Mouse (Mus musculus) lung, postnatal 10 days (tissue): Measurements from ENCODE around the gene Zfp821.
A peak's percentile ranks its signal among the peaks of the same experiment; 100 is the strongest.

Experiments
- DNase-seq: peaks from one replicate; pipeline ENCODE4 v3.0.0; 2021

Zfp821 gene

GRCm38 (mm10) chr8:109705320-109706075 lies at the start of gene Zfp821:
Gene Zfp821, plus strand, starts transcription at chr8:109705546.
- peak; percentile 95 for DNase-seq

GRCm38 (mm10) chr8:109656860-109657259 lies 48.5 kb upstream of the Zfp821 start:
- no peak for DNase-seq

DNA sequence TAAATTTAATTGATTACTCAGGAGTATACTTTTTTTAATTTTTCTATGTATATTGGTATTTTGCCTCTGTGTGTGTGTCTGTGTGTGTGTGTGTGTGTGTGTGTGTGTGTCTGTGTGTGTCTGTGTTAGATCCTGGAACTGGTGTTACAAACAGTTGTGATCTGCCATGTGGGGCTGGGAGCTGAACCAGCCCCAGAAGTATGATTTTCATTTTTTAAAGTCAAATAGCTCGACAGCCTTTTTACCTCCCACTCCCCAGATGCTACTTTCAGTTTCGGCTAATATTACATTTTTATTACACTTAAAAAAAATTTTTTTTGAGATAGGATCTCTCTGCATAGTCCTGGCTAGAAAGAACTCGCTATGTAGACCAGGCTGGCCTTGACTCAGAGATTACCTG lies 43.0 kb upstream of the Zfp821 start:
- DNase-seq, result no peak

DNA sequence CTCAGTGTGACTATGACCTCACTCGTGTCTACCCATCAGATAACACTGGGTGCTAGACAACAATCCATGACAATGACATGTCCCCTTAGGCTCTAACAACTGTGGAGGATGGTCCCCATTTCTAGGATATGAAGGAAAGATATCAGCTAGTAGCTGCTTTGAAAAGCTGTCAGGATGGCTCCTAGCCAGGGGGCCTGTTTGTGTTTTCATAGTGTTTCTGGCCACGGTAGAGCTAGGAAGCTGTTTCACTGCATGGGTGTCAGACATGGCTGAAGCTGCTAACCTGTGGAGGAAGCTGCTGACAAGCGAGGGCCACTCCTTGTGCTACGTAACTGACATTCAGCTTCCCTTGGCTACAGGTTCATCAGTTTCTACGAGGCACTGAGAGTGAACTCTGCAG lies 38.7 kb upstream of the Zfp821 start:
- no peak for DNase-seq

GRCm38 (mm10) chr8:109672656-109673055 lies 32.7 kb upstream of the Zfp821 start:
- no peak for DNase-seq

GRCm38 (mm10) chr8:109673596-109673995 lies 31.8 kb upstream of the Zfp821 start:
- DNase-seq, result no peak

DNA sequence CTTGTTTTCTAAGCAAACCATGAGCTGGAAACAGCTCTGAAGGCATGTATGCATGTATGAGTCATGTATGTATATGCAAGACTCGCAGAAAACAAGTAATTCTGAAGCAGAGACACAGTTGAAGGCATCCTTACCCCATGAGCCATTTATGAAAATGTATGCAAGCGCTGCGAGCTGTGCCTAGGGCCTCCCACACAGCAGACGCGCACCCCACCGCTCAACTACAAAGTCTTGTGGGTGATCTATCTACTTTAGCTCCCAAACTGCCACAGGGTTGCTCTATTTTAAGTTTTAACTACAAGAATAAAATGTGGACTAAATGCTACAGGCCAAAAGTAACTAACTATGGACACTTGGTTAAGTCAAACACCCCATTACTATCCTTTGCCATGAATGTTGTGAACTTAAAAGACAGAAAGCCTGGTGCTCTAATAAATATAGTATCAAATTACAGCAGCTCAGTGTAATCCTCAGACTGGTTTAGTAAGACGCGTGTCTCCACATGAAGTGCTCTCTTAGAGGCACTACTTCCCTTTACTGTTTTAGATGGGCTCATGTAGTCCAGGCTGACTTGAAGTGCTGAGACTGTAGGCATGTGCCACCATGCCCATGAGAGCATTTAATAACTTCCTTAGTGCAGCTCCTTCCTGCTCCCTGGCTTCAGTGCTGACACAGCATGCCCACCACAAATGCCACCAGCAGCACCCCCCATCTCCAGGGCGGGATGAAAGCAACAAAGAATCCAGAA lies 29.3 kb upstream of the Zfp821 start:
- no peak for DNase-seq

DNA sequence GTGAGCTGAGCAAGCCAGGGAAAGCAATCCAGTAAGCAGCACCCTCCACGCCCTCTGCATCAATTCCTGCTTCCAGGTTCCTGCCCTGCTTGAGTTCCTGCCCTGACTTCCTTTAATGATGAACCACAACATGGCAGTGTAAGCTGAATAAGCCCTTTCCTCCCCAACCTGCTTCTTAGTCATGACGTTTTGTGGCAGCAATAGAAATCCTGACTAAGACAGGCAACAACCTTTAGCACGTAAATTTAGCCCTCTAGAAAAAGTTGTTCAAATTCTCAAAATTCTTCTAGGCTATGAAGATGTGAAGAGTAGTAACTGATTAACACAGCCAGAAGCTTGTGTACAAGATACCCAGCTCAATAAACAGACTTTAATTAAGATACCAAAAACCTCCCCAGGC lies 23.8 kb upstream of the Zfp821 start:
- DNase-seq, result no peak

DNA sequence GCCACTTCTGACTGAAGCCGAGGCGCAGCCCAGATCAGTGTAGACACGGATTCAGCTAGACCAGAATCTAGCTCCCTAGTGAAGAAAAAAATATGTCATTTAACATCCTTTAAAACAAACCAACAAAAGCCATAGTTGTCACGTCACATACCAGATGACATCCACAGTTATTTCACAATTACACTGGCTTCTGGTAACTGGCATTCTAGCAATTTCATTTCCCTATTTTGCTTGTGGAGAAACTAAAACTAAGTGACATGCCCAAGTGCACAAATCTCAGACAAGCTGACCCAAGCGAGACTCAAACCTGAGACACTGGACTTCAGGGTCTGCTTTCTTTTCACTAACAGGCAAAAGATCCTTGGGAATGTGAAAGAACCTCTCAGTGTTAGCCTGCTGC lies 23.2 kb upstream of the Zfp821 start:
- no peak for DNase-seq

- no peak for DNase-seq
Observed at GRCm38 (mm10) chr8:109687248-109687647, 18.1 kb upstream of the Zfp821 start.

GRCm38 (mm10) chr8:109691769-109692168 lies 13.6 kb upstream of the Zfp821 start:
- DNase-seq, result peak; percentile 10

DNA sequence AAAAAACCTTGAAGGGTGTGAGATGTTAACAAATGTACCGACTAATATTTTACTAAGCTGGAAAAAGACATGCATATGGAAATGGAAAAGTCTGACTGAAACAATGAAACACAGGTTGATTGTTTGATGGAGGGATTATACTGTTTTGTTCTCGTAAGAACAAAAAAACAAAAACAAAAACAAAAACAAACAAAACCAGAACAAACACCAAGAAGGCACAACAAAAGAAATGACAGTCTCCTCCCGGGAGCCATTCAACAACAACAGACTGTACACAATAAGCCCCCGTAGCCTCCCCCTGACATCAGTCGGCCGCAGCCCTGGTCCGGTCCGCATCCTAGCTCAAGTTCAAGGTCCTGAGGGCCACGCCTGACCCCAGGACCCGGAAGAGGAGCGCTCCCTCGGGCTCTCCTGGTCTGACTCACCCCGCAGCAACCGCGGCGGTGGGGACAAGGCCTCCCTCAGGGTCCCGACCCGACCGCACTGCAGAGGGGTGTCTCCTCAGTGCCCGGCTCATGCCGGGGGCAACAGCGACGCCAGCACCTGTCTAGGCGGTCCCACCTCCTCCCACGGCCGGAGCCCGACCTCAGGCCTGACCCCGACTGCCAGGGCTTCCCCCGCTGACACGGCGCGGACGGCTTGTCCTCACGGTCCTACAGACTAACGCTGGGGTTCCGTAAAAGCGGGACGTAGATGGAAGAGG lies 12.8 kb upstream of the Zfp821 start:
- DNase-seq, result no peak

- peak; percentile 99 for DNase-seq
Observed at GRCm38 (mm10) chr8:109693146-109693900, 12.0 kb upstream of the Zfp821 start, which contains the start of gene Ist1. Gene Ist1, minus strand, starts transcription at chr8:109693260.

DNA sequence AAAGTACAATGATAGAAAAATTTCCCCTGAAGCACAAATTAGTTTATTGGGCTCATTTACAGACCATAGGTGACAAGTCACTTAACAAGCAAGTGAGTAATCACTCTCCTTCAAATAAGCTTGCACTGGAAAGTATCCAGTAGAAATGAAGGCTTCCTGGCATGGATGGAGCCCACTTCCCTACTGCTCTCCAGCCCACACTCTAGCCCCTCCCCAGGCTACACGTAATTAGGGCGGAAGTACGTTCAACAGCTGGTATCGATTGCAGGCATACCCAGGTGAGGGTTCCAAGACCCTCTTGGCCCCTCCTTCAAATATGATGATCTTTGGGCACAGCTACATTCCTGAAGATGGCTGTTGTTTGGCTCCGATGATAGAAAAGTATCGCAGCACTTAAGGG lies 11.2 kb upstream of the Zfp821 start:
- no peak for DNase-seq

DNA sequence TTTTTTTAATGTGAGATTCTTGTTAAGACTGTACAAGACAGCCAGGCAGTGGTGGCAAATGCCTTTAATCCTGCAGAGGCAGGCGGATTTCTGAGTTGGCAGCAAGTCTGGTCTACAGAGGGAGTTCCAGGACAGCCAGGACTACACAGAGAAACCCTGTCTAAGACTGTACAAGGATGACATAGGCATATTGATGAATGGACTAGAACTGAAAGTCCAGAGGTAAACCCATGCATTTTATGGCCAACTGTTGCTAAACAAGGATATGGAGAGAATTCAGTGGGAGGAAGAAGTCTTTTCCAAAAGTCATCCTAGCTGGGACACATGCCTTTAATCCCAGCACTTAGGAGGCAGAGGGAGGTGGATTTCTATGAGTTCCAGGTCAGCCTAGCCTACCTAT lies 7.6 kb upstream of the Zfp821 start:
- no peak for DNase-seq

GRCm38 (mm10) chr8:109698477-109698876 lies 6.9 kb upstream of the Zfp821 start:
- no peak for DNase-seq

- DNase-seq, result peak; percentile 32
Observed at GRCm38 (mm10) chr8:109704565-109705319, 604 bp upstream of the Zfp821 start.

- peak; percentile 10 for DNase-seq
Observed at GRCm38 (mm10) chr8:109706076-109706873, 929 bp downstream of the Zfp821 start.

GRCm38 (mm10) chr8:109706874-109707237 lies 1.5 kb downstream of the Zfp821 start:
- peak; percentile 88 for DNase-seq

DNA sequence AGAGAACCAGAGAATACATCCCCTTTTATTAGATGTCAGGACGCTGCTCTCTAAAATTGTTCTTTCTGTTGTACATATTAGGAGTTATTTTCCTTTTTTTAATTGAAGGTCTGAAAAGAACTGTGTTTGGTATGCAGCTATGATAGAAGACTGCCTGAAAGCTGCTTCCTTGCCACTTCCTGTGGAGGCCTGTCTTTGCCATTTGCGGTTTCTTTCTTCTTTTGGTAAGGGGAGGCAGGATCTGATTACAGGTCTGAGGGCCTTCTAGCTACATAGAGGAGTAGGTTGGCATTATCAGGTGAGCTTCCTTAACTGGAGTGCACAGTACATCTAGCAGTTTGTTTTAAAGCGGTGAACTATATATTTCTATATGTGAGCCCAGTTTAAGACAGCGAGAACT lies 2.6 kb downstream of the Zfp821 start:
- no peak for DNase-seq

DNA sequence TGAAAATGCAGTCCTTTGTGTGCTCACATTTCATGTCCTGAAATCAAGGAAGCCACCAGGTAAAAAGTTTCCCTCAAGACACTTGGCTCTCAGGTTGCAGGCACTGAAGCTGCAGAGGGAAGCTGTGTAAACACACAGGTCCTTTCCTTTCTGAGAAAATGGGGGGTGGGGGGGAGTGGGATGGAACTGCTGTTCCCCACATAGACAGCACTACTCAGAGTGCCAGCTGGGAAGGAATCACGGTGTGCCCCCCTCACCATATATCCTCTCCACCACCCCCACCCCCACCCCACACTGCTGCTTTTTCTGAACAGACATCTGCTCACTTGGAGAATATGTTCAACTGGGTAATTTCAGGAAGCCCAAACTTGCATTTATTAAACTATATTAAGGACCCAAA lies 7.2 kb downstream of the Zfp821 start:
- DNase-seq, result no peak
